Mouse (Mus musculus) embryonic stem cell, embryonic (primary cell): Measurements from ENCODE around the gene Cenps.

ENCODE experiments used
- CTCF ChIA-PET, 4 experiments: fragments of 300-600 bp in 2 of 4; fragments of 350-600 bp in 2 of 4; sonication (Branson Sonifier 250); formaldehyde crosslinking; loops; one replicate each; lab custom pipeline; 2022; ENCODE audit warnings: inconsistent platforms in 2 of 4; lab: Charles Lee
- POLR2A ChIA-PET, 4 experiments: fragments of 300-600 bp in 2 of 4; fragments of 350-600 bp in 2 of 4; sonication (Branson Sonifier 250); formaldehyde crosslinking; loops; one replicate each; lab custom pipeline; 2022; ENCODE audit warnings: antibody characterized with exemption in 4 of 4, inconsistent platforms in 1 of 4; lab: Charles Lee

The Cenps gene

GRCm38 (mm10) chr4:149101456-149101855, 36.0 kb downstream of the Cenps start:
- CTCF ChIA-PET = no interaction called here
- POLR2A ChIA-PET = interaction anchor here in 1 of 4 experiments (0.8 kb wide), 1 partner anchor 25 kb away, joined by 3 read pairs; no protein-coding TSS in a partner anchor

GRCm38 (mm10) chr4:149100449-149100848, 37.0 kb downstream of the Cenps start:
- POLR2A ChIA-PET = interaction anchor here in 1 of 4 experiments (0.6 to 0.8 kb wide), 4 partner anchors 24 to 931 kb away, joined by 3 to 4 read pairs (median 3); no protein-coding TSS in a partner anchor
- CTCF ChIA-PET = interaction anchor here in 1 of 4 experiments (0.6 kb wide), 1 partner anchor 8 kb away, joined by 3 read pairs; no protein-coding TSS in a partner anchor

- CTCF ChIA-PET = interaction anchor here in 1 of 4 experiments (1.2 kb wide), 1 partner anchor 24 kb away, joined by 3 read pairs; no protein-coding TSS in a partner anchor
- POLR2A ChIA-PET = interaction anchor here in 1 of 4 experiments (0.7 to 1.3 kb wide), 2 partner anchors 13 to 18 kb away, joined by 3 to 6 read pairs; no protein-coding TSS in a partner anchor
Observed at GRCm38 (mm10) chr4:149099369-149100017, 37.9 kb downstream of the Cenps start, which contains the start of gene Pex14. Gene Pex14, minus strand, starts transcription at chr4:149099876.

- ChIA-PET POLR2A (interaction anchor here in 2 of 4 experiments (0.7 to 1.5 kb wide), 4 partner anchors 10 to 26 kb away, joined by 3 to 6 read pairs (median 3); no protein-coding TSS in a partner anchor), CTCF (interaction anchor here in 1 of 4 experiments (1.2 kb wide), 1 partner anchor 23 kb away, joined by 3 read pairs; no protein-coding TSS in a partner anchor)
Observed at GRCm38 (mm10) chr4:149098571-149098970, 38.9 kb downstream of the Cenps start.

GRCm38 (mm10) chr4:149097956-149098355, 39.5 kb downstream of the Cenps start:
- ChIA-PET POLR2A (interaction anchor here in 2 of 4 experiments (0.7 to 1.5 kb wide), 2 partner anchors 11 to 27 kb away, joined by 3 read pairs; no protein-coding TSS in a partner anchor), CTCF (no interaction called here)

GRCm38 (mm10) chr4:149091364-149091763, 46.1 kb downstream of the Cenps start:
- ChIA-PET CTCF (interaction anchor here in 3 of 4 experiments (0.6 to 1.0 kb wide), 3 partner anchors 11 to 335 kb away, joined by 3 to 7 read pairs (median 3); no protein-coding TSS in a partner anchor), POLR2A (no interaction called here)

GRCm38 (mm10) chr4:149085381-149085780, 52.0 kb downstream of the Cenps start:
- ChIA-PET POLR2A (interaction anchor here in 2 of 4 experiments (0.6 to 1.1 kb wide), 3 partner anchors 36 to 1513 kb away, joined by 3 read pairs; no protein-coding TSS in a partner anchor), CTCF (interaction anchor here in 3 of 4 experiments (0.5 to 1.8 kb wide), 4 partner anchors 9 to 356 kb away, joined by 3 to 14 read pairs (median 8); no protein-coding TSS in a partner anchor)

- CTCF ChIA-PET = interaction anchor here in 3 of 4 experiments (0.6 to 1.6 kb wide), 5 partner anchors 62 to 448 kb away, joined by 3 to 8 read pairs (median 4); no protein-coding TSS in a partner anchor
- POLR2A ChIA-PET = interaction anchor here in 3 of 4 experiments (0.6 to 1.2 kb wide), 5 partner anchors 16 to 298 kb away, joined by 3 to 6 read pairs (median 4); no protein-coding TSS in a partner anchor
Observed at GRCm38 (mm10) chr4:149081528-149081927, 55.9 kb downstream of the Cenps start.

- CTCF ChIA-PET = interaction anchor here in 2 of 4 experiments (0.6 to 2.4 kb wide), 2 partner anchors 11 to 399 kb away, joined by 7 to 12 read pairs; no protein-coding TSS in a partner anchor
- POLR2A ChIA-PET = interaction anchor here in 1 of 4 experiments (0.7 kb wide), 1 partner anchor 609 kb away, joined by 4 read pairs; no protein-coding TSS in a partner anchor
Observed at GRCm38 (mm10) chr4:149080111-149080510, 57.3 kb downstream of the Cenps start.

GRCm38 (mm10) chr4:149079629-149080028, 57.8 kb downstream of the Cenps start:
- CTCF ChIA-PET = interaction anchor here in 2 of 4 experiments (0.6 to 2.4 kb wide), 3 partner anchors 11 to 398 kb away, joined by 6 to 12 read pairs (median 7); no protein-coding TSS in a partner anchor
- POLR2A ChIA-PET = no interaction called here

GRCm38 (mm10) chr4:149078261-149078660, 59.2 kb downstream of the Cenps start:
- ChIA-PET POLR2A (interaction anchor here (0.5 to 1.5 kb wide), 9 partner anchors 11 to 471 kb away, joined by 3 to 8 read pairs (median 3); partner anchors contain the start of gene Tardbp (in 1 of the 4)), CTCF (interaction anchor here (0.6 to 3.7 kb wide), 9 partner anchors 11 to 397 kb away, joined by 3 to 29 read pairs (median 5); no protein-coding TSS in a partner anchor)
